Mouse (Mus musculus) embryonic facial prominence, embryonic 11.5 days (tissue): ENCODE results near the gene Lrch4. TPM values are rescaled to one million over a fixed set of nuclear protein-coding genes. Genes with fewer than 3 reads are reported as not detected.

Experiments used
- ATAC-seq: fragments of 200-750 bp; cut with Nextera tagmentation; replicated peaks from 2 replicates; pipeline ENCODE4 v1.8.0; 2017; ENCODE audit warnings: low read depth; ENCODE audit not compliant: insufficient number of reproducible peaks, low FRiP score, low TSS enrichment
- DNase-seq: peaks from one replicate; pipeline ENCODE4 v3.0.0-alpha.2; 2015; ENCODE audit warnings: low spot score
- H3K27ac ChIP-seq: fragments of 300-500 bp; sonication (generic); replicated peaks from 2 replicates; pipeline ENCODE4 v1.5.1; 2014; ENCODE audit warnings: mild to moderate bottlenecking, low read depth, low read length, control low read depth
- H3K27me3 ChIP-seq: fragments of 300-500 bp; sonication (generic); 2 replicates; pipeline ENCODE4 v1.6.1; 2014; ENCODE audit warnings: mild to moderate bottlenecking, low read length, moderate library complexity, mixed read lengths; ENCODE audit not compliant: control insufficient read depth, insufficient read depth
- H3K36me3 ChIP-seq: fragments of 300-500 bp; sonication (generic); replicated peaks from 2 replicates; pipeline ENCODE4 v1.6.1; 2014; ENCODE audit warnings: low read depth, mild to moderate bottlenecking, low read length, moderate library complexity, mixed read lengths; ENCODE audit not compliant: control insufficient read depth, insufficient read depth
- H3K4me1 ChIP-seq: fragments of 300-500 bp; sonication (generic); 2 replicates; pipeline ENCODE4 v1.6.1; 2014; ENCODE audit warnings: low read length, mixed read lengths; ENCODE audit not compliant: control insufficient read depth, insufficient read depth
- H3K4me2 ChIP-seq: fragments of 300-500 bp; sonication (generic); 2 replicates; pipeline ENCODE4 v1.6.1; 2014; ENCODE audit warnings: low read depth, mild to moderate bottlenecking, control low read depth, low read length, moderate library complexity
- H3K4me3 ChIP-seq: fragments of 300-500 bp; sonication (generic); 2 replicates; pipeline ENCODE4 v1.5.1; 2014; ENCODE audit warnings: low read depth, low read length, control low read depth
- H3K9ac ChIP-seq: fragments of 300-500 bp; sonication (generic); replicated peaks from 2 replicates; pipeline ENCODE4 v1.6.1; 2014; ENCODE audit warnings: mild to moderate bottlenecking, control low read depth, low read length
- H3K9me3 ChIP-seq: fragments of 300-500 bp; sonication (generic); replicated peaks from 2 replicates; pipeline ENCODE4 v1.6.1; 2016; ENCODE audit warnings: mild to moderate bottlenecking, low read length, inconsistent platforms, mixed read lengths; ENCODE audit not compliant: control insufficient read depth
- WGBS: fragments of 180-500 bp; shearing (Covaris S2); extraction: QIAGEN DNeasy Blood & Tissue Kit; methylation state at CpG from one replicate; pipeline ENCODE4 v1.1.7; 2014; 5-methylcytosine and 5-hydroxymethylcytosine counted together
- polyA plus RNA-seq: library from polyadenylated mRNA; unstranded; fragments of >200 nt; fragmentation: Nextera tagmentation; extraction: Ambion mirVana; gene quantifications from 2 replicates; pipeline ENCODE4 v1.2.1, GENCODE M21; 2014

Gene Lrch4
- polyA plus RNA-seq, 1 experiment from 2014 or later = 28.4 TPM

DNA sequence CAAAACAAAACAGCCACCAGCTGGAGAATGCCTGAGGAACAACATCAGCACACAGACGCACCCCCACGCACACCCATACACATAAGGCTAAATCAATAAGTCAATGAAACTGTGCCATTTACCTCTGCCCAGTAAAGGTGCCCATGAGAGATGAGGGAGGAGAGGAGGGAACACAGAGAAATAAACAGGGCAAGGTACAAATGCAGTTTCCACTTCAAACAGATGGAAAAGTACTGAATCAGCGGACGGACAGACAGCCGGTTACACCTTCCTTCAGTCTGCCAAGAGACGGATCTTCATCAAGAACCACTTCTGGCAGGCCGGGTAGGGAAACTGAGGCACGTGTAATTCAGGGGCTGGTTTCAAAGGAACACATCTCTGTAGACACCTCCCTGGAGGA, 45.9 kb downstream of the Lrch4 start:
- no peak overlapping the region for H3K9ac ChIP-seq
- 93% methylated on average over 8 of the region's 8 CpGs for WGBS
- no peaks in the 10 kb centered on the region for H3K36me3 ChIP-seq
- H3K9me3 ChIP-seq = no peaks in the 10 kb centered on the region
- H3K4me2 ChIP-seq = no peak overlapping the region
- H3K27ac ChIP-seq = no peak overlapping the region
- DNase-seq = no peak
- no peak overlapping the region for H3K4me3 ChIP-seq
- H3K4me1 ChIP-seq = peaks cover 4% of the 10 kb centered on the region; the same call in 1 of the 2 replicates
- ATAC-seq = no peak
- H3K27me3 ChIP-seq = no peaks in the 10 kb centered on the region

GRCm38 (mm10) chr5:137677859-137678258, 48.9 kb downstream of the Lrch4 start:
- H3K27me3 ChIP-seq = no peaks in the 10 kb centered on the region

GRCm38 (mm10) chr5:137678736-137679135, 49.8 kb downstream of the Lrch4 start:
- Histone ChIP-seq H3K4me2 (no peak overlapping the region), H3K9ac (no peak overlapping the region), H3K27ac (no peak overlapping the region), H3K4me1 (no peaks in the 10 kb centered on the region), H3K9me3 (no peaks in the 10 kb centered on the region), H3K4me3 (no peak overlapping the region), H3K27me3 (no peaks in the 10 kb centered on the region), H3K36me3 (no peaks in the 10 kb centered on the region)
- 87% methylated on average over 3 of the region's 3 CpGs for WGBS
- DNase-seq (no peak), ATAC-seq (no peak)

More at GRCm38 (mm10) chr5:137677859-137678258, 48.9 kb downstream of the Lrch4 start:
- Histone ChIP-seq H3K4me3 (no peak overlapping the region), H3K9ac (no peak overlapping the region), H3K4me2 (no peak overlapping the region), H3K27ac (no peak overlapping the region), H3K36me3 (no peaks in the 10 kb centered on the region), H3K9me3 (no peaks in the 10 kb centered on the region), H3K4me1 (no peaks in the 10 kb centered on the region)
- ATAC-seq (no peak), DNase-seq (no peak)
- 92% methylated on average over 8 of the region's 8 CpGs for WGBS

DNA sequence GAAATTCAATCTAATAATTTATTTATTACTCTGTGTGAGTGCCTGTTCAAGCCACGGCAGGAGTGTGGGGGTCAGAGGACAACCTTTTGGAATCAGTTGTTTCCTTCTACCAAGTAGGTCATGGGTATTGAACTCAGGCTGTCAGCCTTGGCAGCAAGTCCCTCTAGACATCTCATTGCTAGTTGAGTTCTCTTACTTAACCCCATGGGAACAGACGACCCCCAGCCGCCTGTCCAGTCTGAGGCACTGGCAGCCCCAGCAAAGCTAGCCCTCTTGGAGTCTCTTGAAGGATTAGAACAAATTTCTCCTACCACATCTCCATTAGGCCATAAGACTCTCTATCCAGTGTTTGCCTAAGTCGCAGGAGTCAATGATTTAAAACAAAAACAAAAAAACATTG, 50.8 kb downstream of the Lrch4 start:
- ATAC-seq = no peak
- Histone ChIP-seq H3K9me3 (no peaks in the 10 kb centered on the region), H3K9ac (no peak overlapping the region), H3K27me3 (no peaks in the 10 kb centered on the region), H3K4me2 (no peak overlapping the region), H3K36me3 (no peaks in the 10 kb centered on the region), H3K4me1 (no peaks in the 10 kb centered on the region), H3K27ac (no peak overlapping the region), H3K4me3 (no peak overlapping the region)
- 81% methylated on average over 4 of the region's 4 CpGs for WGBS
- no peak for DNase-seq

GRCm38 (mm10) chr5:137682526-137682925, 53.6 kb downstream of the Lrch4 start:
- 92% methylated on average over 6 of the region's 6 CpGs for WGBS
- Histone ChIP-seq H3K27ac (no peak overlapping the region), H3K36me3 (no peaks in the 10 kb centered on the region), H3K4me2 (no peak overlapping the region), H3K27me3 (no peaks in the 10 kb centered on the region), H3K4me1 (no peaks in the 10 kb centered on the region), H3K9me3 (no peaks in the 10 kb centered on the region), H3K4me3 (no peak overlapping the region), H3K9ac (no peak overlapping the region)
- DNase-seq (no peak), ATAC-seq (no peak)

GRCm38 (mm10) chr5:137683388-137684293, 54.7 kb downstream of the Lrch4 start:
- Histone ChIP-seq H3K27ac (peak overlapping the region; percentile 28; the same call in 1 of the 2 replicates), H3K9me3 (no peaks in the 10 kb centered on the region), H3K36me3 (no peaks in the 10 kb centered on the region), H3K9ac (peak overlapping the region; percentile 74), H3K4me2 (peak overlapping the region; percentile 91), H3K4me1 (no peaks in the 10 kb centered on the region), H3K27me3 (no peaks in the 10 kb centered on the region), H3K4me3 (peak overlapping the region; percentile 70)
- peak; percentile 21; the same call in 1 of the 2 replicates for ATAC-seq
- 14% methylated on average over 28 of the region's 28 CpGs for WGBS
- DNase-seq = peak; percentile 15

GRCm38 (mm10) chr5:137684294-137685123, 55.6 kb downstream of the Lrch4 start, which contains the start of gene Agfg2:
Agfg2 (minus strand) TSS chr5:137684726.
- no peaks in the 10 kb centered on the region for H3K27me3 ChIP-seq
- H3K27ac ChIP-seq = peak within 1 kb of the TSS; percentile 28; the same call in 1 of the 2 replicates
- peak within 1 kb of the TSS; percentile 74 for H3K9ac ChIP-seq
- peak; percentile 99 for DNase-seq
- H3K36me3 ChIP-seq = no peaks in the 10 kb centered on the region
- peak within 1 kb of the TSS; percentile 91 for H3K4me2 ChIP-seq
- H3K4me1 ChIP-seq = no peaks in the 10 kb centered on the region
- peak within 1 kb of the TSS; percentile 70 for H3K4me3 ChIP-seq
- peak; percentile 98 for ATAC-seq
- WGBS = under 1% methylated on average over 61 of the region's 62 CpGs
- no peaks in the 10 kb centered on the region for H3K9me3 ChIP-seq
